Comparison of ENCODE assay signal across 34 mouse cellular contexts in genomic region chr4:140740655-140741054, GRCm38 (mm10). TPM values are rescaled to one million over a fixed set of nuclear protein-coding genes. Genes with fewer than 3 reads are reported as not detected.
A peak's percentile ranks its signal among the peaks of the same experiment; 100 is the strongest.
DNase-seq lines count a peak whose midpoint lies in the region; ATAC-seq and TF ChIP-seq lines count a peak whose summit lies in the region.
"Had no signal": no experiment of that assay in that cellular context is flagged by ENCODE, and none has a peak within 500 bp of the region (broad histone marks: within the 10 kb centered on the region; RNA-seq: fewer than 3 reads in every experiment).

No protein-coding gene starts in this region.

- TF ChIP-seq RAD21 in CH12.LX (IDR thresholded peaks at IDR 0.05; ENCODE audit: low read depth, low read length), result no peak

- in situ Hi-C loops in CH12.LX (cut with MboI; ENCODE audit: low pct_ligation_motif_present, low pct_unique_long_range_greater_than_20kb, low sequenced_read_pairs), result loop anchor here (5.0 kb wide), 1 partner anchor 63 kb away; no protein-coding TSS in a partner anchor

- dilution Hi-C loops in CH12.LX (cut with MboI; ENCODE audit: extremely low pct_ligation_motif_present, extremely low pct_unique_long_range_greater_than_20kb, low sequenced_read_pairs), result no loop called here

- DNase-seq in A20 (ENCODE audit: low read depth, low spot score), result peak; percentile 53
- peak; percentile 66 for DNase-seq in CH12.LX (ENCODE audit: extremely low read depth)
- peak; percentile 83 for DNase-seq in splenic B cell, adult 2 months (ENCODE audit: low read depth, low spot score)
- no peak for DNase-seq in retina, postnatal 1 day
- DNase-seq: adrenal gland, adult 8-10 months; cerebellum, adult 8-10 months; cerebellum, postnatal 25 days; embryo, embryonic 11 days; heart, postnatal 36 days; kidney, adult 9 months; kidney, postnatal 10 days; layer of hippocampus, postnatal 36 days; left cerebral cortex, postnatal 4 days; liver, postnatal 0 days; lung, postnatal 4 days; right cerebral cortex, postnatal 14 days had no signal

- H3K79me2 ChIP-seq in CH12.LX (replicated peaks; ENCODE audit: control insufficient read depth, extremely low read depth, insufficient read depth, poor library complexity, severe bottlenecking), result no peaks in the 10 kb centered on the region

- H3K27me3 ChIP-seq in CH12.LX (replicated peaks), result peaks cover 44% of the 10 kb centered on the region
- no peaks in the 10 kb centered on the region for H3K27me3 ChIP-seq in splenic B cell, adult 2 months (ENCODE audit: control insufficient read depth, insufficient read depth, low read length, poor library complexity, severe bottlenecking)
- H3K27me3 ChIP-seq: embryonic facial prominence, embryonic 12.5 days; hindbrain, embryonic 13.5 days; midbrain, embryonic 15.5 days; neural tube, embryonic 12.5 days had no signal

- no peak for TF ChIP-seq POLR2A in CH12.LX (IDR thresholded peaks at IDR 0.05; ENCODE audit: low read depth, low read length)

- ATAC-seq in hematopoietic stem cell, adult 5-6 weeks (replicated peaks in 1 of 2; ENCODE audit: insufficient read depth in 1 of 2, low FRiP score in 2 of 2, low TSS enrichment in 1 of 2, low read depth in 1 of 2, poor library complexity in 2 of 2, severe bottlenecking in 2 of 2), result peak; percentile 53 to 72
- ATAC-seq in cerebellum, adult (ENCODE audit: insufficient number of reproducible peaks, low FRiP score, low TSS enrichment), result no peak
- ATAC-seq: forebrain, embryonic 16.5 days; intestine, embryonic 16.5 days; liver, embryonic 12.5 days; liver, postnatal 0 days; midbrain, embryonic 15.5 days had no signal

- no peak overlapping the region for H3K4me3 ChIP-seq in CH12.LX (replicated peaks in 1 of 3; ENCODE audit: low read depth in 2 of 3, low read length in 2 of 3, poor library complexity in 1 of 3)
- H3K4me3 ChIP-seq: embryonic facial prominence, embryonic 12.5 days; heart, embryonic 13.5 days; hindbrain, embryonic 13.5 days; liver, embryonic 12.5 days; midbrain, embryonic 15.5 days; myocyte; neural tube, embryonic 12.5 days had no signal

- H3K9me3 ChIP-seq in CH12.LX (replicated peaks; ENCODE audit: low read length), result no peaks in the 10 kb centered on the region
- H3K9me3 ChIP-seq: embryonic facial prominence, embryonic 12.5 days; heart, embryonic 13.5 days; hindbrain, embryonic 13.5 days; liver, embryonic 12.5 days; midbrain, embryonic 15.5 days; neural tube, embryonic 12.5 days had no signal

- no peaks in the 10 kb centered on the region for H3K36me3 ChIP-seq in CH12.LX (replicated peaks in 1 of 2; ENCODE audit: control insufficient read depth in 1 of 2, insufficient read depth in 1 of 2, low read length in 1 of 2)
- no peaks in the 10 kb centered on the region for H3K36me3 ChIP-seq in splenic B cell, adult 2 months (ENCODE audit: control insufficient read depth, insufficient read depth, low read length, poor library complexity, severe bottlenecking)
- H3K36me3 ChIP-seq: embryonic facial prominence, embryonic 12.5 days; heart, embryonic 13.5 days; hindbrain, embryonic 13.5 days; liver, embryonic 12.5 days; midbrain, embryonic 15.5 days; neural tube, embryonic 12.5 days had no signal

- peak; percentile 48 for TF ChIP-seq EP300 in CH12.LX (IDR thresholded peaks at IDR 0.05; ENCODE audit: low read length)

- no peak overlapping the region for H3K4me2 ChIP-seq in CH12.LX (ENCODE audit: insufficient read depth, low read depth, poor library complexity, severe bottlenecking)
- H3K4me2 ChIP-seq: embryonic facial prominence, embryonic 12.5 days; heart, embryonic 13.5 days; hindbrain, embryonic 13.5 days; liver, embryonic 12.5 days; midbrain, embryonic 15.5 days; neural tube, embryonic 12.5 days had no signal

- peaks cover 12 to 16% of the 10 kb centered on the region in 2 experiments for H3K4me1 ChIP-seq in CH12.LX (ENCODE audit: control insufficient read depth in 1 of 2, insufficient read depth in 2 of 2)
- H3K4me1 ChIP-seq: embryonic facial prominence, embryonic 12.5 days; liver, embryonic 12.5 days; midbrain, embryonic 15.5 days had no signal

- H3K9ac ChIP-seq in CH12.LX (ENCODE audit: insufficient read depth, low read depth), result no peak overlapping the region
- H3K9ac ChIP-seq: embryonic facial prominence, embryonic 12.5 days; heart, embryonic 13.5 days; hindbrain, embryonic 13.5 days; liver, embryonic 12.5 days; liver, postnatal 0 days; midbrain, embryonic 15.5 days; neural tube, embryonic 12.5 days had no signal

- no peak for TF ChIP-seq CTCF in CH12.LX (conservative IDR thresholded peaks at IDR 0.05 in 1 of 2, IDR thresholded peaks at IDR 0.05 in 1 of 2; ENCODE audit: low read depth in 2 of 2, low read length in 2 of 2)

- H3K27ac ChIP-seq in CH12.LX (ENCODE audit: insufficient read depth, low read depth), result no peak overlapping the region
- H3K27ac ChIP-seq: embryonic facial prominence, embryonic 12.5 days; heart, embryonic 13.5 days; hindbrain, embryonic 13.5 days; liver, embryonic 12.5 days; midbrain, embryonic 15.5 days; neural tube, embryonic 12.5 days had no signal

TF ChIP-seq in CH12.LX, 34 proteins besides CTCF, POLR2A, EP300 and RAD21:
- TF ChIP-seq RCOR1 (conservative IDR thresholded peaks at IDR 0.05; ENCODE audit: low read depth, low read length) (no peak), ETS1 (conservative IDR thresholded peaks at IDR 0.05; ENCODE audit: low read depth, low read length) (peak; percentile 23; the same call in 1 of the 2 replicates), BHLHE40 (IDR thresholded peaks at IDR 0.05; ENCODE audit: low read depth, low read length) (peak; percentile 72), ELF1 (IDR thresholded peaks at IDR 0.05; ENCODE audit: low read depth, low read length) (peak; percentile 67), MAX (IDR thresholded peaks at IDR 0.05; ENCODE audit: low read length) (peak; percentile 46; the same call in 1 of the 2 replicates)

RNA-seq across cellular contexts. Expression of gene Padi6, which starts 1.8 kb away (rescaled TPM):
- total RNA-seq in CH12.LX (2012; rRNA removed), result not detected in 2 replicates
- not detected in 2 replicates for total RNA-seq in CH12.LX (2014; rRNA removed)
- polyA plus RNA-seq in CH12.LX (2012; ENCODE audit: insufficient read length, low read depth), result 0.25 TPM in 1 of 2 replicates, not detected in the other
- total RNA-seq in hematopoietic stem cell, adult 5-6 weeks (2017), result not detected in 2 replicates
- total RNA-seq: adrenal gland, adult 8-10 months; gastrocnemius, adult 8-10 months; heart, adult 8-10 months; heart, postnatal 36 days; layer of hippocampus, postnatal 36 days had no signal
- polyA plus RNA-seq: embryonic facial prominence, embryonic 12.5 days; forebrain, embryonic 16.5 days; heart, embryonic 13.5 days; hindbrain, embryonic 13.5 days; large intestine, adult 2 months; limb, embryonic 14.5 days; liver, embryonic 12.5 days; liver, postnatal 0 days; lung, embryonic 16.5 days; neural tube, embryonic 12.5 days; small intestine, adult 2 months; stomach, embryonic 14.5 days had no signal

RNA-seq across cellular contexts. Expression of gene Padi4, which starts 33.4 kb away (rescaled TPM):
- total RNA-seq in CH12.LX (2012; rRNA removed), result not detected in 2 replicates
- not detected in 2 replicates for total RNA-seq in CH12.LX (2014; rRNA removed)
- polyA plus RNA-seq in CH12.LX (2012; ENCODE audit: insufficient read length, low read depth), result not detected in 2 replicates
- total RNA-seq in hematopoietic stem cell, adult 5-6 weeks (2017), result 34.5 and 41.8 TPM in 2 replicates
- total RNA-seq: gastrocnemius, adult 8-10 months; layer of hippocampus, postnatal 36 days; left cerebral cortex, postnatal 4 days had no signal
- polyA plus RNA-seq: embryonic facial prominence, embryonic 12.5 days had no signal

RNA-seq across cellular contexts. Expression of gene Rcc2, which starts 40.3 kb away (rescaled TPM):
- total RNA-seq in CH12.LX (2012; rRNA removed) (244 and 249 TPM in 2 replicates), CH12.LX (2014; rRNA removed) (187 TPM in 2 replicates)
- polyA plus RNA-seq in CH12.LX (2012; ENCODE audit: insufficient read length, low read depth), result 319 and 348 TPM in 2 replicates
- 128 and 156 TPM in 2 replicates for total RNA-seq in hematopoietic stem cell, adult 5-6 weeks (2017)

Comparison
In these comparisons a context has a peak if more than half of its experiments do, and no peak if none do; other contexts are left out.
1. RNA of gene Padi4, which starts 33.4 kb away (total RNA-seq): 34.5 to 41.8 TPM in hematopoietic stem cell, adult 5-6 weeks; not detected in CH12.LX; every median in the first group is over 10 times any median in the second.